21 mouse cellular contexts compared by ENCODE assay signal in genomic region chr19:24155395-24156066, GRCm38 (mm10).
A peak's percentile ranks its signal among the peaks of the same experiment; 100 is the strongest.
DNase-seq lines count a peak whose midpoint lies in the region; ATAC-seq and TF ChIP-seq lines count a peak whose summit lies in the region.
"Had no signal": no experiment of that assay in that cellular context is flagged by ENCODE, and none has a peak within 500 bp of the region (broad histone marks: within the 10 kb centered on the region; RNA-seq: fewer than 3 reads in every experiment).

No protein-coding gene starts in this region.

- peaks cover 20% of the 10 kb centered on the region for H3K4me1 ChIP-seq in intestine, embryonic 16.5 days (ENCODE audit: control insufficient read depth, insufficient read depth, low read length)

- peak; percentile 42 for DNase-seq in kidney, adult 18-20 months
- DNase-seq in kidney, postnatal 10 days = no peak
- peak; percentile 21 for DNase-seq in brain, embryonic 14.5 days (ENCODE audit: low read depth)
- peak; percentile 25 to 46 for DNase-seq in kidney, postnatal 36 days
- no peak for DNase-seq in layer of hippocampus, adult 8-10 months (ENCODE audit: low spot score in 2 of 2)
- DNase-seq in ovary, postnatal 10 days (ENCODE audit: low spot score) = no peak
- no peak for DNase-seq in cerebellum, postnatal 10 days
- DNase-seq: adrenal gland, postnatal 14 days; cerebellum, adult 18-20 months; gastrocnemius, adult 2 months; heart, adult 18-20 months; heart, postnatal 14 days; midbrain, embryonic 14.5 days; right cerebral cortex, postnatal 14 days; thymus, postnatal 14 days had no signal

- no peak overlapping the region; the same call in 1 of the 2 replicates for H3K4me2 ChIP-seq in intestine, embryonic 16.5 days (ENCODE audit: low read depth, low read length)
- H3K4me2 ChIP-seq: limb, embryonic 13.5 days had no signal

- no peaks in the 10 kb centered on the region for H3K9me3 ChIP-seq in intestine, embryonic 16.5 days (ENCODE audit: control insufficient read depth, low read length)
- H3K9me3 ChIP-seq: forebrain, embryonic 10.5 days; limb, embryonic 13.5 days had no signal

- WGBS in intestine, embryonic 16.5 days = 50% methylated on average over 8 of the region's 8 CpGs

- TF ChIP-seq CTCF in brain, embryonic 14.5 days (IDR thresholded peaks at IDR 0.05; ENCODE audit: borderline replicate concordance, extremely low read depth, insufficient read depth, insufficient read length) = no peak

- H3K36me3 ChIP-seq in intestine, embryonic 16.5 days (ENCODE audit: control insufficient read depth, insufficient read depth, low read length) = no peaks in the 10 kb centered on the region
- H3K36me3 ChIP-seq: limb, embryonic 13.5 days had no signal

- H3K27me3 ChIP-seq in intestine, embryonic 16.5 days (replicated peaks; ENCODE audit: control insufficient read depth, insufficient read depth, low read length) = no peaks in the 10 kb centered on the region
- H3K27me3 ChIP-seq: limb, embryonic 13.5 days had no signal

- no peak for TF ChIP-seq POLR2A in brain, embryonic 14.5 days (IDR thresholded peaks at IDR 0.05; ENCODE audit: borderline replicate concordance, extremely low read depth, insufficient read depth, insufficient read length, poor library complexity, severe bottlenecking)

- ATAC-seq in intestine, embryonic 16.5 days = peak; percentile 83
- ATAC-seq: hindbrain, embryonic 16.5 days had no signal

- H3K9ac ChIP-seq in intestine, embryonic 16.5 days (ENCODE audit: low read depth, low read length) = no peak overlapping the region
- H3K9ac ChIP-seq: limb, embryonic 13.5 days had no signal

- no peak overlapping the region for H3K4me3 ChIP-seq in intestine, embryonic 16.5 days (ENCODE audit: low read length)
- H3K4me3 ChIP-seq: forebrain, embryonic 10.5 days; gastrocnemius, adult 2 months; layer of hippocampus, adult 2 months; limb, embryonic 13.5 days; myocyte had no signal

- peak overlapping the region; percentile 66 for H3K27ac ChIP-seq in intestine, embryonic 16.5 days (ENCODE audit: low read length)
- H3K27ac ChIP-seq: forebrain, embryonic 10.5 days; gastrocnemius, adult 2 months; layer of hippocampus, adult 2 months; limb, embryonic 13.5 days had no signal

Comparison
In these comparisons a context has a peak if more than half of its experiments do, and no peak if none do; other contexts are left out.
1. DNase-seq: peak in kidney, adult 18-20 months (single experiment), brain, embryonic 14.5 days (single experiment) and kidney, postnatal 36 days (2 of 2); none in kidney, postnatal 10 days (single experiment), layer of hippocampus, adult 8-10 months (0 of 2), ovary, postnatal 10 days (single experiment) and cerebellum, postnatal 10 days (0 of 2).